Mouse (Mus musculus) MEL (cell line): ENCODE data around the gene Fchsd2. TPM values are rescaled to one million over a fixed set of nuclear protein-coding genes. Genes with fewer than 3 reads are reported as not detected.

Source experiments
- DNase-seq: peaks from one replicate; pipeline ENCODE4 v3.0.0; 2011; ENCODE audit warnings: low read depth, low spot score
- H3K27ac ChIP-seq: 2 replicates; pipeline ENCODE4 v1.5.1; 2012; ENCODE audit warnings: low read depth, mild to moderate bottlenecking, control low read depth, low read length, moderate library complexity; ENCODE audit not compliant: control insufficient read depth
- H3K27me3 ChIP-seq, 2 experiments: fragments of 150-350 bp in 1 of 2; sonication (generic) in 1 of 2; 2 replicates each; pipeline ENCODE4 v1.6.1; 2012; ENCODE audit warnings: low read length in 2 of 2, mild to moderate bottlenecking in 2 of 2, improper control_type of control experiment in 1 of 2, moderate library complexity in 1 of 2; ENCODE audit not compliant: insufficient read depth in 2 of 2, control insufficient read depth in 1 of 2
- H3K36me3 ChIP-seq, 2 experiments: 2 replicates each; pipeline ENCODE4 v1.6.1; 2012 to 2014; ENCODE audit warnings: low read length in 2 of 2, improper control_type of control experiment in 1 of 2, inconsistent platforms in 1 of 2, mild to moderate bottlenecking in 1 of 2; ENCODE audit not compliant: insufficient read depth in 2 of 2, control insufficient read depth in 1 of 2
- H3K4me1 ChIP-seq, 2 experiments: fragments of 150-350 bp in 1 of 2; sonication (generic) in 1 of 2; 2 replicates each; pipeline ENCODE4 v1.6.1; 2012; ENCODE audit warnings: low read length in 2 of 2, improper control_type of control experiment in 1 of 2, mild to moderate bottlenecking in 1 of 2; ENCODE audit not compliant: insufficient read depth in 2 of 2, control insufficient read depth in 1 of 2
- H3K4me3 ChIP-seq, 2 experiments: fragments of 150-350 bp in 1 of 2; sonication (generic) in 1 of 2; 2 replicates each; pipeline ENCODE4 v1.5.1; 2012; ENCODE audit warnings: low read depth in 2 of 2, low read length in 2 of 2, mild to moderate bottlenecking in 2 of 2, moderate library complexity in 2 of 2, control low read depth in 1 of 2, improper control_type of control experiment in 1 of 2; ENCODE audit not compliant: control insufficient read depth in 1 of 2, insufficient read depth in 1 of 2
- H3K79me2 ChIP-seq: 2 replicates; pipeline ENCODE4 v1.6.1; 2012; ENCODE audit warnings: mild to moderate bottlenecking, low read length, moderate library complexity; ENCODE audit not compliant: control insufficient read depth, poor library complexity, insufficient read depth
- H3K9ac ChIP-seq: 2 replicates; pipeline ENCODE4 v1.6.1; 2012; ENCODE audit warnings: low read depth, mild to moderate bottlenecking, control low read depth, low read length, moderate library complexity; ENCODE audit not compliant: control insufficient read depth, poor library complexity, severe bottlenecking
- H3K9me3 ChIP-seq: fragments of 150-350 bp; sonication (generic); replicated peaks from 2 replicates; pipeline ENCODE4 v1.6.1; 2012; ENCODE audit warnings: mild to moderate bottlenecking, low read length, improper control_type of control experiment, moderate library complexity; ENCODE audit not compliant: insufficient read depth
- BHLHE40 ChIP-seq: IDR thresholded peaks from 2 replicates; pipeline ENCODE4 v1.6.1; 2012; ENCODE audit warnings: low read depth, mild to moderate bottlenecking, inconsistent platforms, low read length, improper control_type of control experiment, borderline replicate concordance
- GABPA ChIP-seq: IDR thresholded peaks from 2 replicates; pipeline ENCODE4 v1.6.1; 2012; ENCODE audit warnings: low read depth, mild to moderate bottlenecking, inconsistent platforms, low read length, improper control_type of control experiment, moderate library complexity
- MAX ChIP-seq: IDR thresholded peaks from 2 replicates; pipeline ENCODE4 v1.6.1; 2011; ENCODE audit warnings: low read length, improper control_type of control experiment
- MXI1 ChIP-seq: IDR thresholded peaks from 2 replicates; pipeline ENCODE4 v1.6.1; 2011; ENCODE audit warnings: mild to moderate bottlenecking, low read depth, low read length, improper control_type of control experiment
- MYC ChIP-seq: IDR thresholded peaks from 2 replicates; pipeline ENCODE4 v1.6.1; 2011; ENCODE audit warnings: low read depth, mild to moderate bottlenecking, low read length, improper control_type of control experiment, moderate library complexity
- POLR2A ChIP-seq, 2 experiments: IDR thresholded peaks; 2 replicates each; pipeline ENCODE4 v1.6.1; 2011 to 2012; ENCODE audit warnings: low read length in 2 of 2, mild to moderate bottlenecking in 2 of 2, control low read depth in 1 of 2, improper control_type of control experiment in 1 of 2, low read depth in 1 of 2, moderate library complexity in 1 of 2; ENCODE audit not compliant: control insufficient read depth in 1 of 2, insufficient read depth in 1 of 2, poor library complexity in 1 of 2
- POLR2AphosphoS5 ChIP-seq: IDR thresholded peaks from 2 replicates; pipeline ENCODE4 v1.6.1; 2012; ENCODE audit warnings: low read depth, borderline replicate concordance, mild to moderate bottlenecking, inconsistent platforms, low read length, moderate library complexity, mixed read lengths
- TBP ChIP-seq: IDR thresholded peaks from 2 replicates; pipeline ENCODE4 v1.8.0; 2011; ENCODE audit warnings: low read depth, low read length, improper control_type of control experiment
- USF1 ChIP-seq: IDR thresholded peaks from 2 replicates; pipeline ENCODE4 v1.6.1; 2014; ENCODE audit warnings: low read depth, mild to moderate bottlenecking, inconsistent platforms, low read length, improper control_type of control experiment, moderate library complexity
- ZKSCAN1 ChIP-seq: IDR thresholded peaks from 2 replicates; pipeline ENCODE4 v1.6.1; 2012; ENCODE audit warnings: low read depth, mild to moderate bottlenecking, inconsistent platforms, low read length, improper control_type of control experiment, moderate library complexity
- ZMIZ1 ChIP-seq: IDR thresholded peaks from 2 replicates; pipeline ENCODE4 v1.6.1; 2012; ENCODE audit warnings: low read depth, mild to moderate bottlenecking, inconsistent platforms, low read length, improper control_type of control experiment, moderate library complexity
- polyA plus RNA-seq, 2 experiments: library from polyadenylated mRNA; stranded (reverse) in 1 of 2; unstranded in 1 of 2; fragments of >175 nt in 1 of 2; fragments of >200 nt in 1 of 2; gene quantifications; 2 replicates each; pipeline versions ENCODE4 v1.2.1 to v1.2.4; 2012; ENCODE audit warnings: low replicate concordance in 2 of 2, low read depth in 1 of 2; ENCODE audit not compliant: insufficient read length in 2 of 2, insufficient read depth in 1 of 2, missing spikeins in 1 of 2
- total RNA-seq: library from RNA; depleted of rRNA; stranded (reverse); fragments of 300-350 nt; gene quantifications from 2 replicates; pipeline ENCODE4 v1.2.3, GENCODE M21; 2012

Gene Fchsd2
- total and polyA plus RNA-seq, 3 experiments, result 3.9 to 6.3 TPM; not detected in 1

DNA sequence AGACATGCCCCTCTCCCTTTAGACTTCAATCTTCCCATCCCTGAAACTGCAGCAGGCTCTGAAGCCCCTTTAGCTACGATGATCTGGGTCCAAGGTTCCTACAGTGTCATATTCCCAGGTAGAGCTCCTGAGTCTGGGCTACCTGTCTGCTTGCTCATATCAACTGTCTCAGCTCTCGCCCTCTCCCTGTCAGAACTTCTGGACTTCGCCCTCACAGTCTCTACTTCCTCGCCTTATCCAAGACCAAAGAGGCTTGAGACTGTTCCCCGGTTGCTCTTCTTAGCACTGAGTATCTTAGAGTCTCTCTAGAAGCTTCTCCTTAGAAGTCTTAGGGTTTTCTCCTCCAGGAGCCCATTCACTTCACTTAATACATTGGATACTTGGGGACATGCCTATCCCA lies 26.7 kb upstream of the Fchsd2 start:
- peaks cover 0 to 9% of the 10 kb centered on the region in 2 experiments; a peak in 2 of 4 replicates for H3K36me3 ChIP-seq
- H3K4me3 ChIP-seq, result no peak overlapping the region
- DNase-seq, result no peak
- no peak overlapping the region for H3K27ac ChIP-seq
- H3K9ac ChIP-seq, result no peak overlapping the region
- H3K79me2 ChIP-seq, result no peaks in the 10 kb centered on the region
- no peaks in the 10 kb centered on the region for H3K9me3 ChIP-seq
- H3K27me3 ChIP-seq, result no peaks in the 10 kb centered on the region; a peak in 1 of 4 replicates
- H3K4me1 ChIP-seq, result peaks cover 2 to 16% of the 10 kb centered on the region in 2 experiments; a peak in 3 of 4 replicates
- TF ChIP-seq MXI1, result no peak
- TF ChIP-seq ZKSCAN1, result no peak
- TF ChIP-seq ZMIZ1, result no peak
- no peak for TF ChIP-seq USF1

- Histone ChIP-seq H3K9ac (no peak overlapping the region), H3K27me3 (no peaks in the 10 kb centered on the region; a peak in 1 of 4 replicates), H3K4me1 (peaks cover 2 to 21% of the 10 kb centered on the region in 2 experiments; a peak in 3 of 4 replicates), H3K27ac (no peak overlapping the region), H3K79me2 (no peaks in the 10 kb centered on the region), H3K36me3 (peaks cover 0 to 13% of the 10 kb centered on the region in 2 experiments; a peak in 2 of 4 replicates)
- no peak for DNase-seq
- TF ChIP-seq GABPA (no peak), MYC (no peak), POLR2A (IDR thresholded peaks at IDR 0.05; ENCODE audit: control insufficient read depth in 1 of 2, insufficient read depth in 1 of 2, low read depth in 1 of 2, low read length in 2 of 2, poor library complexity in 1 of 2) (no peak), MXI1 (no peak), POLR2AphosphoS5 (no peak), BHLHE40 (no peak), MAX (no peak)
- TF ChIP-seq, all 39 proteins: peak for 0
- Histone ChIP-seq H3K4me3 (no peak overlapping the region), H3K9me3 (no peaks in the 10 kb centered on the region)
Observed at GRCm38 (mm10) chr7:101066650-101067346, 25.9 kb upstream of the Fchsd2 start.

GRCm38 (mm10) chr7:101067521-101067920 lies 25.1 kb upstream of the Fchsd2 start:
- H3K79me2 ChIP-seq, result no peaks in the 10 kb centered on the region
- H3K9me3 ChIP-seq, result no peaks in the 10 kb centered on the region
- peaks cover 0 to 15% of the 10 kb centered on the region in 2 experiments; a peak in 2 of 4 replicates for H3K36me3 ChIP-seq
- H3K27me3 ChIP-seq, result no peaks in the 10 kb centered on the region; a peak in 1 of 4 replicates
- H3K9ac ChIP-seq, result no peak overlapping the region
- H3K4me3 ChIP-seq, result no peak overlapping the region
- TF ChIP-seq TBP, result no peak
- H3K4me1 ChIP-seq, result peaks cover 2 to 26% of the 10 kb centered on the region in 2 experiments; a peak in 3 of 4 replicates
- H3K27ac ChIP-seq, result no peak overlapping the region
- DNase-seq, result no peak
